Mouse (Mus musculus) limb, embryonic 10.5 days (tissue): ENCODE measurements at regions not wholly inside any gene's neighbourhood (a gene's known extent, or its start where the extent isn't known, plus 50 kb on each side); places are given as distances from the start of the nearest gene placed in this dataset.
"Not testable (repeated sequence)": the region's sequence is repeated elsewhere in the genome, so short reads cannot be mapped to it uniquely, and the experiment has no call there.

Source experiments
- DNase-seq: peaks from one replicate; pipeline ENCODE4 v3.0.0-alpha.2; 2017; ENCODE audit warnings: low spot score
- H3K27ac ChIP-seq: fragments of 300-500 bp; sonication (generic); 2 replicates; pipeline ENCODE4 v1.5.1; 2016; ENCODE audit warnings: mild to moderate bottlenecking
- H3K27me3 ChIP-seq: fragments of 300-500 bp; sonication (generic); 2 replicates; pipeline ENCODE4 v1.6.1; 2016; ENCODE audit warnings: low read depth, mild to moderate bottlenecking; ENCODE audit not compliant: poor library complexity, severe bottlenecking
- H3K36me3 ChIP-seq: fragments of 300-500 bp; sonication (generic); 2 replicates; pipeline ENCODE4 v1.6.1; 2016; ENCODE audit warnings: mild to moderate bottlenecking, moderate library complexity
- H3K4me1 ChIP-seq: fragments of 300-500 bp; sonication (generic); 2 replicates; pipeline ENCODE4 v1.6.1; 2016
- H3K4me3 ChIP-seq: fragments of 300-500 bp; sonication (generic); 2 replicates; pipeline ENCODE4 v1.5.1; 2016; ENCODE audit warnings: mild to moderate bottlenecking, moderate library complexity
- H3K9me3 ChIP-seq: fragments of 300-500 bp; sonication (generic); replicated peaks from 2 replicates; pipeline ENCODE4 v1.6.1; 2016; ENCODE audit warnings: mild to moderate bottlenecking
- WGBS: fragments of 180-500 bp; shearing (Covaris S2); methylation state at CpG from one replicate; pipeline ENCODE4 v1.1.7; 2016; 5-methylcytosine and 5-hydroxymethylcytosine counted together

DNA sequence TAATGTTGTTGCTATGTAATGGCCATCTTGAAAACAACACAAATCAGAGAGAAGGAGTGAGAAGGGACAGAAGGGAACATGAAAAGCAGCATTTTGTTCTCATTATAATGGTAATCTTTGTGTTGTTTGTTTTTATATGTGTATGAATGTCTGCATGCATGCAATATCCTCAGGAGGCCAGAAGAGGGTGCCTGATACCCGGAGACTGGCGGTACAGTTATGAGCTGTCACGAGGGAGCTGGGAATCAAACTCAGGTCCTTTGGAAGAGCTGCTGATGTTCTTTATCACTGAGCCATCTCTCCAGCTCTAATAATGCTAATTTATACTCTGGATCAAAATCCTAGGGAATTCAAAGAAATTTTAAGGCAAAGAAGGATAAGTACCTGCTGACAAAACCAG is 147.0 kb upstream of the Tenm4 start:
- H3K9me3 ChIP-seq: no peaks in the 10 kb centered on the region
- H3K4me3 ChIP-seq: no peak overlapping the region
- WGBS: 95% methylated on average over 3 of the region's 3 CpGs
- H3K4me1 ChIP-seq: no peaks in the 10 kb centered on the region
- H3K27ac ChIP-seq: no peak overlapping the region
- DNase-seq: no peak
- no peaks in the 10 kb centered on the region for H3K36me3 ChIP-seq
- H3K27me3 ChIP-seq: no peaks in the 10 kb centered on the region

DNA sequence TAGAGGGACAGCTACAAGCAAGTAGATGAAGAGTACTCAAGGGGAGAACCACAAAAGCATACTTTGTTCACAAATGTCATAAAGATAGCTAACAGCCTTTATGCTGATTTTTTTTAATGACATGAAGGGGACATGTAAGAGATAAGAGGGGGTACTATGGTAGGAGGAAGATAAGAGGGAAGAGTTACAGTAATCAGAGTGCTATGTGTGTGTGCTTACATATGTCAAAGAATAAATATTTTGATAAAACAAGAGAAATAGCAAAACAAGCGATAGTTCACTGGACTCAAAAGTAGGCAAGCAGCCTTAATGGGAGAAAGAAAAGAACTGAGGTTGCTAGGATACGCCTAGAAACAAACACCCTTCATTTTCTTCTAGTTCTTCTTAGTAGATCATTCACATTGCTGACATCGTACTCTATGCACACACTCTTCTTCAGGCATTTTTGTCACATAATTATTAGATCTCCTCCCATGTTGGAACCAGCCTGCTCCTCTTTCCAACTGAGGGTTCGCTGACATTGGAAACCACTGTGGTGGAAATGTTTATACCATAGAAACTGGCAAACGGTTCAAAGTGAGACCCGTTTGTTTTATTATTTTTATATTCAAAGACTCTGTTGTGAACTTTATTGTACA is 144.1 kb upstream of the Tenm4 start:
- DNase-seq: no peak
- 90% methylated on average over 6 of the region's 6 CpGs for WGBS
- Histone ChIP-seq H3K9me3 (no peaks in the 10 kb centered on the region), H3K4me3 (no peak overlapping the region), H3K27ac (no peak overlapping the region), H3K36me3 (no peaks in the 10 kb centered on the region), H3K27me3 (no peaks in the 10 kb centered on the region), H3K4me1 (no peaks in the 10 kb centered on the region)

DNA sequence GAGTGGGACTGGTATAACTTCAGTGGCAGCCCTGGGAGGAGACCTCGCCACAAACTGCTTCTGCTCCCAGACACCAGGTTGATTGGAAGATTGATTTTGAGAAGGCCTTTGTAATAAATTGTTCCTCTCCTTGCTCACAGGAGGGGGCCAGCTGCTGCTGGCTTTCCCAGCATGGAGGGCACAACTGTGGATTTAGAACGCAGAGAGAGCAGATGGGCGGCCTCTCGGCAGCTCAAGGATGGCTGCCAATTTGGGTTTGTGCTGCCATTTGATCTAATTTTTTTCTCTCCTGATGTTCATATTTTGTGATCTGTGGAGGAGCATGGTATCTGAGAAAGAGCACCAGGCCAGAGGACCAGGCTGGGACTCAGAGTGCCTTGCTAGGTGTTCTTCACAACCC is 137.4 kb upstream of the Tenm4 start:
- Histone ChIP-seq H3K36me3 (no peaks in the 10 kb centered on the region), H3K27me3 (no peaks in the 10 kb centered on the region), H3K4me1 (no peaks in the 10 kb centered on the region), H3K4me3 (no peak overlapping the region), H3K9me3 (no peaks in the 10 kb centered on the region), H3K27ac (no peak overlapping the region)
- 79% methylated on average over 4 of the region's 4 CpGs for WGBS
- DNase-seq: no peak

DNA sequence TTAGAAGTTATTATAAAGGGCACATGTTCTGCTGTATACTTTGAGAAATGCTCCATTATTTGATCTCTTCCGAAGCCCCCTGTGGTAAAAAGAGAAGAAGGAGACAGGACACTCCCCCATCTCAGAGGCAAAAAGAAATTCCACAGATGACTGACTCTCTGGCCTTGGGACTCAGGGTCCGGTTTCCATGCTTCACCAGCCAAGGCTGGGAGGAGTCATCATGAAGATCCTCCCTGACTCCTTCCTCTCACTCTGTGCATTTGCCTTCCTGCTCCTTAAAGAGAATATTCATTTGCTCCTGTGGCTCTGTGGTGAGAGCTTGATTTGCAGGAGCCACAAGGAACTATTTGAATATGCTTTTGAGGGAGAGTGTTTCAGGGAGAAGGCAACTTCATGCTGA is 135.6 kb upstream of the Tenm4 start:
- H3K4me1 ChIP-seq: no peaks in the 10 kb centered on the region
- no peaks in the 10 kb centered on the region for H3K27me3 ChIP-seq
- H3K9me3 ChIP-seq: no peaks in the 10 kb centered on the region
- H3K4me3 ChIP-seq: no peak overlapping the region
- H3K27ac ChIP-seq: no peak overlapping the region
- WGBS: 61% methylated on average over 2 of the region's 2 CpGs
- DNase-seq: no peak
- H3K36me3 ChIP-seq: no peaks in the 10 kb centered on the region

DNA sequence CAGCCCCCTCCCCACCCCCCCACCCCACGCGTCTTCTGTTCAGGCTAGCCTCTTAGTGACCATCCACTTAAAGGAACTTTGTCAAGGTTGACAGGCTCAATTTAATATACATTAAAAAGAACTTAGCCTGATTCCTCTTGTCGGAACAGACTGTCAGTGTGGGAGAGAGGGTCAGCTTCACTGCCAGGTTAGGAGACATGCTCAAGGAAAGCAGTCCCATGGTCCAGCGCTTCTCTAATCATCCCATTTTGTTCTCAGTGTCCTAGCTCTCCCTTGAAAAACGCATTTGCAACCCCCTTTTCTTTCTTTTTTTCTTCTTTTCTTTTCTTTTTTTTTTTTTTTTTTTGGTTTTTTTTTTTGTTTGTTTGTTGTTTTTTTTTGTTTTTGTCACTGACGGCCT is 131.4 kb upstream of the Tenm4 start:
- 71% methylated on average over 6 of the region's 6 CpGs for WGBS
- no peak overlapping the region for H3K27ac ChIP-seq
- no peaks in the 10 kb centered on the region for H3K9me3 ChIP-seq
- DNase-seq: no peak
- no peak overlapping the region for H3K4me3 ChIP-seq
- H3K27me3 ChIP-seq: no peaks in the 10 kb centered on the region
- no peaks in the 10 kb centered on the region for H3K4me1 ChIP-seq
- H3K36me3 ChIP-seq: no peaks in the 10 kb centered on the region

- no peak for DNase-seq
- Histone ChIP-seq H3K36me3 (no peaks in the 10 kb centered on the region), H3K4me1 (no peaks in the 10 kb centered on the region), H3K27me3 (no peaks in the 10 kb centered on the region), H3K27ac (no peak overlapping the region), H3K9me3 (no peaks in the 10 kb centered on the region), H3K4me3 (no peak overlapping the region)
- WGBS: 79% methylated on average over 4 of the region's 4 CpGs
These were observed 129.2 kb upstream of the Tenm4 start for GRCm38 (mm10) chr7:96041806-96042205.

GRCm38 (mm10) chr7:96051631-96052030 is 119.4 kb upstream of the Tenm4 start:
- Histone ChIP-seq H3K9me3 (no peaks in the 10 kb centered on the region), H3K4me3 (no peak overlapping the region), H3K4me1 (no peaks in the 10 kb centered on the region), H3K36me3 (no peaks in the 10 kb centered on the region), H3K27me3 (no peaks in the 10 kb centered on the region), H3K27ac (no peak overlapping the region)
- no peak for DNase-seq
- 88% methylated on average over 1 of the region's 1 CpGs for WGBS

GRCm38 (mm10) chr7:96061599-96061998 is 109.4 kb upstream of the Tenm4 start:
- H3K4me3 ChIP-seq, H3K27ac ChIP-seq, H3K27me3 ChIP-seq, H3K9me3 ChIP-seq, DNase-seq, H3K36me3 ChIP-seq, H3K4me1 ChIP-seq: not testable (repeated sequence)
- 25% methylated on average over 1 of the region's 1 CpGs for WGBS

DNA sequence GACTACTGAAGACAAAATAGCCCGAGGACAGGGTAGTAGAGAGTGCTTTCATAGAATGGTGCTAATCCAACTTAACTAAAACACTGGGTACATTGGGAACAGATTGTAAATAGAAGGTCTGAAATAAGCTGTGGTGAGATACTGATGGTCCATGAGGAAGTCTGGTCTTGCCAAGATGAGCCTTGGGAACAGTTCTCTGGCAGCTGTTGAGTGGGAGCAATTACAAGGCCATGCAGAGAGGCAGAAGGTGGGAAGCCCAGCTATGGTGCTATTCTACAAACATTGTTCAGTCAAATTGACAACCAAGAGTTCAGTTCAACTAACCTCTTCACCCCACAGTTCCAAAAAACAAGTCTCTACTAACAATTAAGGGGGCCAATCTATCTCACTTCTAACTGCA is 92.5 kb upstream of the Tenm4 start:
- DNase-seq: no peak
- no peak overlapping the region for H3K27ac ChIP-seq
- H3K9me3 ChIP-seq: no peaks in the 10 kb centered on the region
- H3K4me1 ChIP-seq: no peaks in the 10 kb centered on the region
- no peak overlapping the region for H3K4me3 ChIP-seq
- WGBS: 98% methylated on average over 1 of the region's 1 CpGs
- H3K36me3 ChIP-seq: no peaks in the 10 kb centered on the region
- H3K27me3 ChIP-seq: no peaks in the 10 kb centered on the region

GRCm38 (mm10) chr7:96081676-96082075 is 89.4 kb upstream of the Tenm4 start:
- WGBS: 52% methylated on average over 4 of the region's 4 CpGs
- Histone ChIP-seq H3K4me1 (no peaks in the 10 kb centered on the region), H3K27ac (no peak overlapping the region), H3K4me3 (no peak overlapping the region), H3K27me3 (no peaks in the 10 kb centered on the region), H3K9me3 (no peaks in the 10 kb centered on the region), H3K36me3 (no peaks in the 10 kb centered on the region)
- no peak for DNase-seq

GRCm38 (mm10) chr7:96095185-96095584 is 75.9 kb upstream of the Tenm4 start:
- 85% methylated on average over 4 of the region's 4 CpGs for WGBS
- no peak for DNase-seq
- H3K9me3 ChIP-seq: no peaks in the 10 kb centered on the region
- H3K27ac ChIP-seq: no peak overlapping the region
- H3K27me3 ChIP-seq: no peaks in the 10 kb centered on the region
- no peaks in the 10 kb centered on the region for H3K4me1 ChIP-seq
- no peaks in the 10 kb centered on the region for H3K36me3 ChIP-seq
- no peak overlapping the region for H3K4me3 ChIP-seq

DNA sequence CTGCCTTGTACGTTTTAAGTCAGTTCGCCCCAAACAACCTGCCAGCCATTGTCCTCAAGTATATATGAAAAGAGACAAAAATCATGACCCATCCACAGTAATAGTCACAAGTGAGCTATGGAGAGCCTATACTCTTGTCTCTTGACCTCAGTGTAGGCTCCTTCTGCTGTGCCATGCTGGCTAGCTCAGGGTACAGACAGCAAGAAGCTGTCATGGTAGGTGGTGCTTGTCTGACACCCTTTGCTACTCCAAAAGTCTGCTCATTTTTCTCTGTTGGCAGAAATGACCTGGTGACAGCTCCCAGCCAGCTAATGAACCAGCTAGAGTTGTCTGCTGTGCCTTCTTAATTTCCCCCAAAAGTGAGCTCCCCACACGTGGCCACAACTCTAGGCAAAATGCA is 75.3 kb upstream of the Tenm4 start:
- no peak overlapping the region for H3K4me3 ChIP-seq
- H3K4me1 ChIP-seq: no peaks in the 10 kb centered on the region
- no peaks in the 10 kb centered on the region for H3K9me3 ChIP-seq
- no peaks in the 10 kb centered on the region for H3K36me3 ChIP-seq
- 86% methylated on average over 3 of the region's 3 CpGs for WGBS
- no peaks in the 10 kb centered on the region for H3K27me3 ChIP-seq
- no peak overlapping the region for H3K27ac ChIP-seq
- no peak for DNase-seq

- no peak overlapping the region for H3K27ac ChIP-seq
- DNase-seq: no peak
- no peak overlapping the region for H3K4me3 ChIP-seq
- 91% methylated on average over 5 of the region's 5 CpGs for WGBS
- no peaks in the 10 kb centered on the region for H3K9me3 ChIP-seq
- no peaks in the 10 kb centered on the region for H3K36me3 ChIP-seq
- no peaks in the 10 kb centered on the region for H3K27me3 ChIP-seq
- H3K4me1 ChIP-seq: peaks cover 11% of the 10 kb centered on the region
These were observed 72.2 kb upstream of the Tenm4 start for GRCm38 (mm10) chr7:96098686-96099376.

- Histone ChIP-seq H3K4me3 (no peak overlapping the region), H3K27ac (no peak overlapping the region), H3K27me3 (no peaks in the 10 kb centered on the region), H3K4me1 (peaks cover 11% of the 10 kb centered on the region), H3K9me3 (no peaks in the 10 kb centered on the region), H3K36me3 (no peaks in the 10 kb centered on the region)
- DNase-seq: no peak
- 60% methylated on average over 6 of the region's 6 CpGs for WGBS
These were observed 68.3 kb upstream of the Tenm4 start for GRCm38 (mm10) chr7:96102727-96103126.
